Mouse (Mus musculus): ENCODE measurements at regions not wholly inside any gene's neighbourhood (a gene's known extent, or its start where the extent isn't known, plus 50 kb on each side); places are given as distances from the start of the nearest gene placed in this dataset.

DNA sequence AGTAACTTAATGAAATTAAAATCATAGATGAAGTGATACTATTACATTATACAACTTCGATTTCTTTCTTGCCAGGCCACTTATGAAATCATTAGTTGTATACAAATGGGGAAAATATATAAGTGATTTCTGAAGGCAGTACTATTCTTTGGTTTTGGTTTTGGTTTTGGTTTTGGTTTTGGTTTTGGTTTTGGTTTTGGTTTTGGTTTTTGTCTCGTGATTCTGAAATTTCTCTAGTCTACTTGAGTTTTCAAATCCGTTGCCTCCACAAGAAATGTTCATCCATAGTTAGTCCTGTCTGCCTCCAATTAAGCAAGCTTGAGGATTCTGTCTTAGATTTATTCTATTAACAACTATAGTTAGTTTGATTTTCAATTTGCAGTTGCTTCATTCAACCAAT lies 184.6 kb upstream of the A730009L09Rik start:
- TF ChIP-seq FLI1 (IDR thresholded peaks at IDR 0.05; ENCODE audit: low read length) (no peak), GATA1 (IDR thresholded peaks at IDR 0.05; ENCODE audit: borderline replicate concordance, low read length) (no peak)
